ENCODE assay signal across 10 mouse cellular contexts in the genomic region with DNA sequence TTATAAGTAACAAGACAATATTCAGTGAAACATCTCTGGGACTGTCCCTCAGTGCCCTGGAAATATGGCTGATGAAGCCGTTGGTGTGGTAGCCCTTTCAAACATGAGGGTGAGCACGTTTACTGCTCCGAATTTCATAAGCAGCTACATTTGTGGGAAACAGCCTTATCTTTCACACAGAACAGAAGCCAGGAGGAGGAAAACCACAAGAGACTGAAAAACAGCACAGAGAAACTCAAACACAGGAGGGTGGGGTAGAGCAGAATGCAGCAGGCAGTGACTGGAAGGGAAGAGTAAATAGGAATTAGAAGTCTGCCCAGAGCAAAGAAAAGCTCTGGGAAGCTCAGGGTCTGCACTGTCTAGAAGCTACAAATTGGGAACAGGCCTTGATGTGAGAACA.
DNase-seq lines count a peak whose midpoint lies in the region; ATAC-seq and TF ChIP-seq lines count a peak whose summit lies in the region.
"Had no signal": no experiment of that assay in that cellular context is flagged by ENCODE, and none has a peak within 500 bp of the region (broad histone marks: within the 10 kb centered on the region; RNA-seq: fewer than 3 reads in every experiment).

No protein-coding gene starts in this region.

- H3K27ac ChIP-seq in liver, embryonic 11.5 days (ENCODE audit: low read depth, low read length) = peak overlapping the region; percentile 41
- H3K27ac ChIP-seq in stomach, postnatal 0 days (replicated peaks) = 0 out of 2 replicates have a peak overlapping the region, but pooled peaks have one; percentile 8
- H3K27ac ChIP-seq: macrophage had no signal

- no peak overlapping the region for H3K9ac ChIP-seq in liver, embryonic 11.5 days (ENCODE audit: low read depth, low read length)
- H3K9ac ChIP-seq in stomach, postnatal 0 days (ENCODE audit: low read length) = no peak overlapping the region
- H3K9ac ChIP-seq: limb, embryonic 12.5 days had no signal

- TF ChIP-seq CTCF in stomach, postnatal 0 days (IDR thresholded peaks at IDR 0.05; ENCODE audit: low read depth) = no peak

- peak overlapping the region; percentile 10 for H3K4me2 ChIP-seq in liver, embryonic 11.5 days
- no peak overlapping the region for H3K4me2 ChIP-seq in stomach, postnatal 0 days (replicated peaks; ENCODE audit: low read depth)
- H3K4me2 ChIP-seq: limb, embryonic 12.5 days had no signal

- 35% methylated on average over 3 of the region's 3 CpGs for WGBS in liver, embryonic 11.5 days
- WGBS in stomach, postnatal 0 days = 56% methylated on average over 3 of the region's 3 CpGs

- peak; percentile 47 for ATAC-seq in CD4-positive, CD25-positive, alpha-beta regulatory T cell, adult 4 months
- peak; percentile 82 for ATAC-seq in liver, embryonic 11.5 days (replicated peaks; ENCODE audit: low FRiP score)
- ATAC-seq in stomach, postnatal 0 days (ENCODE audit: low FRiP score, low TSS enrichment) = peak; percentile 83

- no peaks in the 10 kb centered on the region for H3K9me3 ChIP-seq in liver, embryonic 11.5 days (ENCODE audit: control insufficient read depth, low read length)
- H3K9me3 ChIP-seq in stomach, postnatal 0 days (ENCODE audit: control insufficient read depth, low read length) = no peaks in the 10 kb centered on the region
- H3K9me3 ChIP-seq: limb, embryonic 12.5 days had no signal

- no peaks in the 10 kb centered on the region for H3K27me3 ChIP-seq in liver, embryonic 11.5 days (replicated peaks; ENCODE audit: control insufficient read depth, insufficient read depth, low read length)
- H3K27me3 ChIP-seq in stomach, postnatal 0 days (ENCODE audit: control insufficient read depth, insufficient read depth, low read length) = no peaks in the 10 kb centered on the region
- H3K27me3 ChIP-seq: limb, embryonic 12.5 days had no signal

- H3K36me3 ChIP-seq in liver, embryonic 11.5 days (ENCODE audit: control insufficient read depth, insufficient read depth, low read length) = no peaks in the 10 kb centered on the region
- no peaks in the 10 kb centered on the region for H3K36me3 ChIP-seq in stomach, postnatal 0 days (ENCODE audit: control insufficient read depth, insufficient read depth, low read length)
- H3K36me3 ChIP-seq: limb, embryonic 12.5 days had no signal

- TF ChIP-seq EP300 in stomach, postnatal 0 days (optimal IDR thresholded peaks at IDR 0.05) = no peak

- peak; percentile 66 for DNase-seq in CD4-positive helper T cell, adult 2 months (ENCODE audit: low read depth, low spot score)
- no peak for DNase-seq in liver, embryonic 11.5 days (ENCODE audit: low spot score)
- DNase-seq in stomach, postnatal 0 days (ENCODE audit: low spot score) = peak; percentile 22
- no peak for DNase-seq in gastrocnemius, adult 8-10 months (ENCODE audit: low spot score in 2 of 2)
- DNase-seq in ovary, adult 18-20 months (ENCODE audit: low spot score) = no peak
- no peak for DNase-seq in layer of hippocampus, postnatal 25 days (ENCODE audit: extremely low spot score in 1 of 2, low spot score in 1 of 2)
- DNase-seq: adrenal gland, adult 2 months had no signal

- H3K4me3 ChIP-seq in liver, embryonic 11.5 days (ENCODE audit: low read depth, low read length) = no peak overlapping the region
- no peak overlapping the region for H3K4me3 ChIP-seq in stomach, postnatal 0 days (ENCODE audit: low read depth, low read length)
- H3K4me3 ChIP-seq: limb, embryonic 12.5 days had no signal

- peaks cover 7% of the 10 kb centered on the region; the same call in 1 of the 2 replicates for H3K4me1 ChIP-seq in liver, embryonic 11.5 days (replicated peaks; ENCODE audit: control insufficient read depth, insufficient read depth, low read length)
- no peaks in the 10 kb centered on the region for H3K4me1 ChIP-seq in stomach, postnatal 0 days (replicated peaks; ENCODE audit: control insufficient read depth, insufficient read depth)

Comparison
In these comparisons a context has a peak if more than half of its experiments do, and no peak if none do; other contexts are left out.
1. DNase-seq: peak in CD4-positive helper T cell, adult 2 months (single experiment) and stomach, postnatal 0 days (single experiment); none in liver, embryonic 11.5 days (single experiment), gastrocnemius, adult 8-10 months (0 of 2), ovary, adult 18-20 months (single experiment) and layer of hippocampus, postnatal 25 days (0 of 2).
2. Peak in every context shown above with its lines, with median percentiles within 50 percentile points of each other: ATAC-seq.